Mouse (Mus musculus) heart, postnatal 25 days (tissue): ENCODE measurements at regions not wholly inside any gene's neighbourhood (a gene's known extent, or its start where the extent isn't known, plus 50 kb on each side); places are given as distances from the start of the nearest gene placed in this dataset.

Experiments
- DNase-seq: peaks from one replicate; pipeline ENCODE4 v3.0.0; 2022; ENCODE audit warnings: low spot score
- intact Hi-C: fragments of 180-260 bp; cut with DNase I; formaldehyde crosslinking; loops from one replicate; pipeline ENCODE4 v1.15.1; 2025

DNA sequence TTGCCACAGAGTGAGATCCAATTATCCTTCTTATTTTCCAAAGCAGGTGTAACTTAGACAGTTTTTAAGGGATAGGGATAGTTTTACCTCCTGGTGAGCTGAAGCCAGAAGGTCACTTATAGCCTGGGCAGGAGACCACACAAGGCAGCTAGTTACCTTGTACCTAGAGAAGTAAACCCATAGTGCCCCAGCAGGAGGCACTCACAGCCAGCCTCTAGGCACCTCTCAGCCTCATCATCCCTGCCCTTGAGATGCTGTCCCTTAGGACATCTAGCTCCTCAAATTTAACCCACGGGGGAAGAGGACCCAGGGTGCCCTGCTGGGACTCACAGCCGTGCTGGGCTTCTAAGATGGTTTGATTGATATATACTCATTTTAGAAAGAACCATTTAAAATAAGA is 163.7 kb downstream of the Kcna5 start:
- DNase-seq = no peak
- intact Hi-C loops = no loop called here

GRCm38 (mm10) chr6:126365495-126365894 is 169.7 kb downstream of the Kcna5 start:
- intact Hi-C loops = no loop called here
- DNase-seq = no peak

DNA sequence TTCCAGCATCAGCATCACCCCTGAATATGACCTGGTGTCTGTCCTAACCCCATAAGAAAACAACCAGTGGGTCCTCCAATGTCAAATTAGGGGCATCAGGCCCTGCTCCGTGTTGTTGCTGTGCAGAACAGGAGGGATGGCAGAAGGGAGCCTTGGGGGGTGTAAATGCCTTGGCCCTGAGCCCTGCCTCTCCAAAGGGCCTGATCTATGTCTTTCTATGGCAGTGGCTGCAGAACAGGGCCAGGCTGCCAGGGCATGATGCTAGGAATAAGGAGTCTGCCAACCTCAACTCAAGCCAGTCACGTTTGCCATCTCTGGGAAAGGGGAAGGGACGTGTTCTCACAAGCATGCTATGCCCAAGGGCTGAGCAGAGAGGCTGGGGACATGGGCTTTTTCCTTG is 172.9 kb downstream of the Kcna5 start:
- DNase-seq = no peak
- intact Hi-C loops = no loop called here

GRCm38 (mm10) chr6:126353346-126353745 is 181.9 kb downstream of the Kcna5 start:
- DNase-seq = no peak
- intact Hi-C loops = no loop called here

GRCm38 (mm10) chr6:126350476-126350875 is 183.8 kb upstream of the Ntf3 start:
- intact Hi-C loops = no loop called here
- no peak for DNase-seq

GRCm38 (mm10) chr6:126349905-126350304 is 183.2 kb upstream of the Ntf3 start:
- intact Hi-C loops = no loop called here

GRCm38 (mm10) chr6:126345221-126345620 is 178.5 kb upstream of the Ntf3 start:
- no peak for DNase-seq
- intact Hi-C loops = no loop called here

More at GRCm38 (mm10) chr6:126349905-126350304, 183.2 kb upstream of the Ntf3 start:
- no peak for DNase-seq

- no peak for DNase-seq
- intact Hi-C loops = no loop called here
These were observed 173.4 kb upstream of the Ntf3 start for GRCm38 (mm10) chr6:126340098-126340610.

DNA sequence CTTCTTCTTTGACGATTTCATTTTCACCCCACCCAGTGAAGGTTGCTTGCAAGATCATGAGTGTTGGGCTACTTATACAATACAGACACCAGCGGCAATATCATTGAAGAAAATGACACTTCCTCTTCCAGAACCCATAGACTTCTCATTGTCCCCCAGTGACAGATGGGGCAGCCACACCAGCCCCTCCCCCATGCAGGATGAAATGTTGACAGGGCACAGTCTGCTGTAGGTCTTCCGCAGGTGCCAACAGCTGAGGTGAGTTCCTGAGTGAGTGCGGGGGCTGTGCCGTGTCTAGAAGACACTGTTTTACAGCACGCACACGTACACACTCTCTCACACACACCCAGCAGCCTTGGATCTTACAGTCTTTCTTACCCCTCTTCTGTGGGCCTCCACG is 171.0 kb upstream of the Ntf3 start:
- no peak for DNase-seq
- intact Hi-C loops = no loop called here

DNA sequence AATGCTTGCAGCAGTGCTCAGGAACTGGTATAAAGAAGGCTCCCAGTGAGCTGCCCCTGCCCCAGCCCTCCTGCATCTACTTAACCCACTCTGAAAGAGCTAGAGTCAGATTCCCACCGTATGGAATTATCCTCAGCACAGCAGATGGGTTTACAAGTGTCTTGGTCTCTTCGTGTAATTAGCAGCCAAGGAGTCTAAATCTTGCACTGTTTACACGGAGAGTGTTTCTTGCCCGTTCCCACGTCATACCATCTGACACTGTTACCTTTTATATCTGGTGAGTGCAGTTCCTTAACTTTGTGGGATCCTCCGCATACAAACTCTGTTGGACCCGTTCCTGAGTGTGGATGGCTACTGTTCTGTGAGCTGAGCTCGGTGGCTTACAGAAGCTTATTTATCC is 167.5 kb upstream of the Ntf3 start:
- intact Hi-C loops = no loop called here
- no peak for DNase-seq

- DNase-seq = no peak
- intact Hi-C loops = no loop called here
These were observed 160.5 kb upstream of the Ntf3 start for GRCm38 (mm10) chr6:126327187-126327586.

DNA sequence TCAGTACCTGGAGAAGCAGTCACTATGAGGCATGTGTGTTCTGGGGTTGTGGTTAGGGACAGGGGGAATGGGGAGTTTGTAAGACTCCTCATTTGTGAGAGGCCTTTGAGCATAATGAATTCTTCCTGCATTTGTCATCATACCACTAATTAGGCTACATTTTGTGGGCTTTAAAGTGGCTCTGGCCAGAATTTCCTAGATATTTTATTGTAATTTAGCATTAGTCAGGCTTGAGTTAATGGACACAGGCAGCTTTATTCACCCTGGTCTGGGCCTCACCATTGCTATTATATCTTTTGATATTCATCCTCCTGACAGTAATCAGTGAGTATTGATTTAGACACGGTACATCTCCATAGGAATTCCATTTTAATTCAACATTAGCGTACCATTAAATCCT is 151.8 kb upstream of the Ntf3 start:
- DNase-seq = no peak
- intact Hi-C loops = no loop called here

DNA sequence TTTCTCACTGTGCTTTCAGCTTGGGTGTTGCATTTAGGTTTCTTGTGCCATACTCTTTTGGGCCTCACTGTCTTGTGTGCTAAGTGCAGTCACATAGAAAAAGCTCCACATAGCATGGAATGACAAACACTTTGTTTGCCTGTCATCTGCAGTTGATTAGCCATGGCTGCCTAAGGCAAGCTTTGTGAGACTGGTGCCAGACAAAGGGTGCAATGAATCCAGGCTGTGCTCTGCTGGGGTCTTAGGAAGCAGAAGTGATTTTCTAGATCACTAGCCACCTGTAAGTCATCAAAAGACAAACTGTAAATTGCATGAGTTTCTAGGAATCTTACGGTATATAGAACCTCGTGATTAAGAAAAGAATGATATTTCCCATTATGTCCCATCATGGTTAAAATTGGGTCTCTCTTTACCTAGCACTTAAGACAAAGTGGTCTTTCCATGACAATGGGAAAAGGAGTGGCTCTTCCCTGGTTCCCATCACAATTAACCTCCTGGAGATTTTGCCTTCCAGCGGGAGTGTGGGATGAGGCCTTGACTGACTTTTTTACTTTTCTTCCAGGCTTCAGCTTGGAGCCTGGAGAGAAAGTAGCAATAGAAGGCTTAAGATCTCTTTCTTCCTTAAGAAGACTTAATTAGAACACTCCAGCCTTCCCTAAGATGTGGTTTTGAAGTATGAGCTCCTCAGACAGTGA is 144.2 kb upstream of the Ntf3 start:
- no peak for DNase-seq
- intact Hi-C loops = no loop called here

DNA sequence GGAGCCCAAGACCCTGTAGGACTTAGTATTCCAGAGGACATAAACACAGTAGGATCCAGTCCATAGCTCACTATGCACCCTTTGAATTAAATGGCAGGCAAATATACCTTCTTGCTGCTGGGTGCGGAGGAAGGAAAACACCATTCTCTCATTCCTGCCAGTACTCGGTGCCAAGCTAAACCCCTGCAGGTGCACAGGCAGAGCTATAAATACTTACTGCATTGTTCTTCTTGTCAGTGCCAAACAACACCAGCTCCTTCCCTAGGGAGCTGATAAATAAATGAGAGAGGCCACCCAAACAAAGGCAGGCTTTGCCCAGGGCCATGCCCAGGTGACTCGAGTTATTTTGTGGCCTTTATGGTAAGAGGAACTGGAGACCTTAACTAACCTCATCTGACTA is 136.4 kb upstream of the Ntf3 start:
- intact Hi-C loops = no loop called here
- no peak for DNase-seq

DNA sequence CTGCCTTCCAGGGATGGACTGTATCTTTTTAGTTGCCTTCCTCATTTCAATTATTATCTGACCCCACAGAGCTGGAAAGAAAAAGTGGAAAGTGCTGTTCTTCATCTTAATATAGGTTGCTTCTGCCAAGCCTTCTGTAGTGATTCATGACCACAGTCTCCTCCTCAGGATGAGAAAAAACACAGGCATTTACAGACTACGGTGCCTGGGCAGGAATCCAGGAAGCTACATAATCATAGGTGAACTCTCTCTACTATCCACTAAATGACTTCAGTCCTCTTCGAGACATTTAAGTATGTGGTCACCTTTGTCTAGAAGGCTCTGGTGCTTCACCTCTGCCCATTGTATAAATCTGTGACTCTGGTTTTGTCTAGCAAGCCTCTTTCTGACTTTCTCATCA is 124.9 kb upstream of the Ntf3 start:
- DNase-seq = no peak
- intact Hi-C loops = no loop called here

DNA sequence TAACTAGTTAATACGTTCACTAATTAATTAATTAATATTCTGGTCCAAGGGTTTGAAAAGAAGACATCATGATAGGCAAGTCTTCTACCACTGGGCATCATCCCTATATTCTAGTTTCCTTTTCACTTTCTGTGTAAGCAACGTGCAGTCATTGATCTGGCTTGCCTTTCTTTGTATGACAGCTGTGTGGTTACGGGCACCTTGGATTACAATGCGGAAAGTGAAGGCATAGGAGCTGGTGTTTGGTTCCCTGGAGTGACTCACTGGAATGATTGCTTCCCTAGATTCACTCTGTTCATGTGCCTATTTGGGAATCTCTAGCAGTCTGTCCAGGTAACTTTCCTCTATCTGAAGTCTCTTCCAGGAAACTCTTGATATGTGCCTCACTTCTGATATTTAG is 120.5 kb upstream of the Ntf3 start:
- DNase-seq = no peak
- intact Hi-C loops = no loop called here

DNA sequence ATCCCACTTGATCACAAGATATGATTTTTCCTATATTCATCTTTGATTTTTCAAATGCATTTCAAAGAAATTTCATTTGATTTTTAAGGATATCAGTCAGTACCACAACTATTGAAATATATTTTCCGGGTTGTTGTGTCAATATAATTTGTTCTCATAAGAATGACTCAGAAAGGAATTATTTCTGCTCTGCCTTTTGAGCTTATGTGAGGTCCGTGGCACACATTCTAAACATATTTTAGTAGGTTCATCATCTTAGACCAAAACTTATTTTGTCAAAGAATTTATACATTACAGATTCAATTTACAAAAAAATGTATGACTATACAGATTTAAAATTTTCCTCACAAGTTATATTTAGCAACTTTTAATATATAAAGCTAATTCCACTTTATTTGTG is 119.5 kb upstream of the Ntf3 start:
- intact Hi-C loops = no loop called here
- no peak for DNase-seq

GRCm38 (mm10) chr6:126284409-126284808 is 117.7 kb upstream of the Ntf3 start:
- no peak for DNase-seq

DNA sequence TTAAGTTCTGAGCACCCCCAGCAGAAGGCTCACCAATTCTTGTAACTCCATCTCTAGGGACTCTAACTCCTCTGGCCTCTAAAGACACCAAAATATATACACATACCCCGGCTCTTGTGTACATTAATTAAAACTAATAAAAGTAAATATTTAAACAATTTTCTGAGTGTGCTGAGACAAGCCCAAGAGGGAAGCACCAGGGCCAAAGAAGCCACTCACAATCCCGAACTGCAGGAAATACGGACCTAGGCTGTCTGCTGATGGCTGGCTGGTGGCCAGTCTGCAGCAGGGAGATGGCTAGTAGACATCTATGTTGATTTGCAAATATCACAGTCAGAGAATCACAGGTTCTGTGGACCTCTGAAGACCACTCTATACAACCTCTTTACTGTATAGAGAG is 113.6 kb upstream of the Ntf3 start:
- no peak for DNase-seq
- intact Hi-C loops = no loop called here

More at GRCm38 (mm10) chr6:126284409-126284808, 117.7 kb upstream of the Ntf3 start:
- intact Hi-C loops = no loop called here

GRCm38 (mm10) chr6:126245986-126246385 is 79.3 kb upstream of the Ntf3 start:
- intact Hi-C loops = no loop called here
- DNase-seq = no peak

- intact Hi-C loops = no loop called here
- DNase-seq = no peak
These were observed 78.7 kb upstream of the Ntf3 start for GRCm38 (mm10) chr6:126245431-126245830.

DNA sequence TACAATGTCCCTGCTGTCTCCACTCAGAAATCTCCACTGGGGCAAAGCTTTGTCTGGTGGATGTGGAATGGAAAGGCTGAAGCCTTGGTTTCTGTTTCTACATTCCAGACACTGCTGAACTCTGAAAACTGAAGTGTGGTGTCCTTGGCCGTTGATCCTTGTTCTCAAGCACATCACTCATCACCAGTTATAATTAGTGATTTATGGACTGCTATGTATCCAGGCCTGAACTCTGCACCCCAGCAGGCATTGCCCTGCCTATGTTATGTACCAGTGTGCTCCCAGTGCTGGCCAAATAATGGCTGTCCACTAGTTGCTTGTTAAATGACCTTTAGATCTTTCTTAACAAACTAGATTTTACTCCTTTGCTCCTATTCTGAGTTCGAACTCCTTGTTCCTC is 75.6 kb upstream of the Ntf3 start:
- intact Hi-C loops = no loop called here
- no peak for DNase-seq
